Mouse (Mus musculus): ENCODE results near the gene Acer3. TPM values are rescaled to one million over a fixed set of nuclear protein-coding genes. Genes with fewer than 3 reads are reported as not detected.

Acer3 gene
- total and polyA plus RNA-seq, 3 experiments: 17.2 to 41.7 TPM; not detected in 1

- Histone ChIP-seq H3K4me3 (ENCODE audit: control insufficient read depth in 1 of 2, insufficient read depth in 1 of 2, low read depth in 2 of 2, low read length in 2 of 2) (no peak overlapping the region), H3K9ac (ENCODE audit: control insufficient read depth, low read depth, low read length, poor library complexity, severe bottlenecking) (no peak overlapping the region), H3K9me3 (replicated peaks; ENCODE audit: insufficient read depth, low read length) (no peaks in the 10 kb centered on the region), H3K4me1 (ENCODE audit: control insufficient read depth in 1 of 2, insufficient read depth in 2 of 2, low read length in 2 of 2) (peaks cover 4 to 9% of the 10 kb centered on the region in 2 experiments; a peak in 3 of 4 replicates), H3K79me2 (ENCODE audit: control insufficient read depth, insufficient read depth, low read length, poor library complexity) (no peaks in the 10 kb centered on the region), H3K36me3 (ENCODE audit: control insufficient read depth in 1 of 2, insufficient read depth in 2 of 2, low read length in 2 of 2) (no peaks in the 10 kb centered on the region), H3K27ac (ENCODE audit: control insufficient read depth, low read depth, low read length) (no peak overlapping the region), H3K27me3 (ENCODE audit: control insufficient read depth in 1 of 2, insufficient read depth in 2 of 2, low read length in 2 of 2) (no peaks in the 10 kb centered on the region)
- DNase-seq (ENCODE audit: low read depth, low spot score): no peak
- TF ChIP-seq ZC3H11A (IDR thresholded peaks at IDR 0.05; ENCODE audit: low read depth, low read length) (no peak), RAD21 (IDR thresholded peaks at IDR 0.05; ENCODE audit: low read depth, low read length) (peak; percentile 12), ZNF384 (IDR thresholded peaks at IDR 0.05; ENCODE audit: low read depth, low read length) (no peak), CTCF (IDR thresholded peaks at IDR 0.05 in 2 of 3, conservative IDR thresholded peaks at IDR 0.05 in 1 of 3; ENCODE audit: control insufficient read depth in 1 of 3, insufficient read depth in 1 of 3, low read depth in 2 of 3, low read length in 3 of 3, poor library complexity in 1 of 3, severe bottlenecking in 1 of 3) (peak in 1 of 3 experiments; percentile 22; a peak in 2 of 6 replicates)
These were observed 5.9 kb downstream of the Acer3 start for GRCm38 (mm10) chr7:98315087-98315486.

DNA sequence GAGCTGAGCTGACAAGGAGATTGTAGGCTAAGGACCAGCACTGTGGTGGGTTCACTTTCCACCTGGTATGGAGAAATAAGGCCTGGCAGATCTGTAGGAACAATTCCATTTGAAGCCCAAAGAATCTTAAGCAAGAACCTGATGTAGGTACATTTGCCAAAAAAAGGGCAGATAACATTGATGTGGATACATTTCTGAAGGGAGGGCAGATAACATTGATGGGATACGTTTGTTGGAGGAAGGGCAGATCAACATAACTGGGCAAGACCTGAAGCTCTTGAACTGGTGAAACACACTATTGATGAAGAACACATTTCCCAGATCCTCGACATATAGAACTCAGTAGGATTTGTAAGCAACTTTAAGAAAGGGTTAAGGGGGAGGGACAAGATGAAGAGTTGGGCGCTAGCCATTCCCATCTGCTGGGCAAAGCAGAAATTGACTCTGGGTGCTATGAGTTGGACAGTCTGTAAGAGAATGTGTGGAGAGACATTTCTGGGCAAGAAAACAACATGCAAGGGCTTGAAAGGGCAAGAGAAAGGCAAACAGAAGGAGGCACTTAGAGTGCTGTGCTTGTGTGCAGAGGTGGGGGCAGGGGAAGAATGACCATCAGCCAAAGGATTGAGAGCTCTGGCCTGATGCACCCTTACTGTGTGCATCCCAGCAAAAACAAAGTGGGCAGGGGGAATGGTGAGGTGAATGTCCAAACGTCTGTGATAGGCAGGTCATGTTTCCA lies 8.7 kb downstream of the Acer3 start:
- peaks cover 15% of the 10 kb centered on the region for H3K79me2 ChIP-seq (ENCODE audit: control insufficient read depth, insufficient read depth, low read length, poor library complexity)
- H3K9me3 ChIP-seq (replicated peaks; ENCODE audit: insufficient read depth, low read length): no peaks in the 10 kb centered on the region
- no peak overlapping the region for H3K4me3 ChIP-seq (ENCODE audit: control insufficient read depth in 1 of 2, insufficient read depth in 1 of 2, low read depth in 2 of 2, low read length in 2 of 2)
- H3K4me1 ChIP-seq (ENCODE audit: control insufficient read depth in 1 of 2, insufficient read depth in 2 of 2, low read length in 2 of 2): peaks cover 4 to 6% of the 10 kb centered on the region in 2 experiments; a peak in 3 of 4 replicates
- no peaks in the 10 kb centered on the region for H3K27me3 ChIP-seq (ENCODE audit: control insufficient read depth in 1 of 2, insufficient read depth in 2 of 2, low read length in 2 of 2)
- DNase-seq (ENCODE audit: low read depth, low spot score): no peak
- no peak overlapping the region for H3K9ac ChIP-seq (ENCODE audit: control insufficient read depth, low read depth, low read length, poor library complexity, severe bottlenecking)
- TF ChIP-seq CTCF (IDR thresholded peaks at IDR 0.05 in 2 of 3, conservative IDR thresholded peaks at IDR 0.05 in 1 of 3; ENCODE audit: control insufficient read depth in 1 of 3, insufficient read depth in 1 of 3, low read depth in 2 of 3, low read length in 3 of 3, poor library complexity in 1 of 3, severe bottlenecking in 1 of 3): no peak
- 0 out of 2 replicates have a peak, but pooled peaks have one; percentile 25 for TF ChIP-seq GATA1 (IDR thresholded peaks at IDR 0.05; ENCODE audit: low read depth, low read length)
- no peak for TF ChIP-seq NRF1 (IDR thresholded peaks at IDR 0.05; ENCODE audit: insufficient read depth, low read depth, low read length, poor library complexity, severe bottlenecking)
- no peak for TF ChIP-seq TCF12 (IDR thresholded peaks at IDR 0.05; ENCODE audit: low read depth, low read length)
- TF ChIP-seq ZNF384 (IDR thresholded peaks at IDR 0.05; ENCODE audit: low read depth, low read length): peak; percentile 93
- no peak for TF ChIP-seq E2F4 (IDR thresholded peaks at IDR 0.05; ENCODE audit: borderline replicate concordance, low read depth, low read length)
- no peak for TF ChIP-seq KAT2A (conservative IDR thresholded peaks at IDR 0.05; ENCODE audit: low read depth, low read length)
- TF ChIP-seq JUND (IDR thresholded peaks at IDR 0.05; ENCODE audit: low read depth, low read length): no peak
- H3K36me3 ChIP-seq (ENCODE audit: control insufficient read depth in 1 of 2, insufficient read depth in 2 of 2, low read length in 2 of 2): peaks cover 0 to 2% of the 10 kb centered on the region in 2 experiments; a peak in 1 of 4 replicates
- H3K27ac ChIP-seq (ENCODE audit: control insufficient read depth, low read depth, low read length): no peak overlapping the region

- Histone ChIP-seq H3K27me3 (ENCODE audit: control insufficient read depth in 1 of 2, insufficient read depth in 2 of 2, low read length in 2 of 2) (no peaks in the 10 kb centered on the region), H3K27ac (ENCODE audit: control insufficient read depth, low read depth, low read length) (no peak overlapping the region), H3K36me3 (ENCODE audit: control insufficient read depth in 1 of 2, insufficient read depth in 2 of 2, low read length in 2 of 2) (peaks cover 0 to 16% of the 10 kb centered on the region in 2 experiments; a peak in 2 of 4 replicates)
- no peak for TF ChIP-seq GATA1 (IDR thresholded peaks at IDR 0.05; ENCODE audit: low read depth, low read length)
- no peak for TF ChIP-seq ELF1 (IDR thresholded peaks at IDR 0.05; ENCODE audit: low read depth, low read length)
- TF ChIP-seq TCF12 (IDR thresholded peaks at IDR 0.05; ENCODE audit: low read depth, low read length): no peak
- TF ChIP-seq POLR2AphosphoS2 (IDR thresholded peaks at IDR 0.05; ENCODE audit: low read length): no peak
- TF ChIP-seq ZMIZ1 (IDR thresholded peaks at IDR 0.05; ENCODE audit: low read depth, low read length): no peak
- TF ChIP-seq MAFK (IDR thresholded peaks at IDR 0.05; ENCODE audit: borderline replicate concordance, low read depth, low read length): no peak
- no peak for TF ChIP-seq CTCF (IDR thresholded peaks at IDR 0.05 in 2 of 3, conservative IDR thresholded peaks at IDR 0.05 in 1 of 3; ENCODE audit: control insufficient read depth in 1 of 3, insufficient read depth in 1 of 3, low read depth in 2 of 3, low read length in 3 of 3, poor library complexity in 1 of 3, severe bottlenecking in 1 of 3)
- TF ChIP-seq ZC3H11A (IDR thresholded peaks at IDR 0.05; ENCODE audit: low read depth, low read length): no peak
- TF ChIP-seq MXI1 (IDR thresholded peaks at IDR 0.05; ENCODE audit: low read depth, low read length): no peak
- TF ChIP-seq CHD2 (IDR thresholded peaks at IDR 0.05; ENCODE audit: low read length): no peak
- TF ChIP-seq POLR2AphosphoS5 (IDR thresholded peaks at IDR 0.05; ENCODE audit: borderline replicate concordance, low read depth, low read length): no peak
- TF ChIP-seq RAD21 (IDR thresholded peaks at IDR 0.05; ENCODE audit: low read depth, low read length): no peak
- TF ChIP-seq CHD1 (IDR thresholded peaks at IDR 0.05; ENCODE audit: low read depth, low read length): no peak
- no peak for TF ChIP-seq TBP (IDR thresholded peaks at IDR 0.05; ENCODE audit: low read depth, low read length)
- TF ChIP-seq POLR2A (IDR thresholded peaks at IDR 0.05; ENCODE audit: control insufficient read depth in 1 of 2, insufficient read depth in 1 of 2, low read depth in 1 of 2, low read length in 2 of 2, poor library complexity in 1 of 2): no peak
- TF ChIP-seq ZNF384 (IDR thresholded peaks at IDR 0.05; ENCODE audit: low read depth, low read length): no peak
- no peak for TF ChIP-seq NRF1 (IDR thresholded peaks at IDR 0.05; ENCODE audit: insufficient read depth, low read depth, low read length, poor library complexity, severe bottlenecking)
- TF ChIP-seq HCFC1 (IDR thresholded peaks at IDR 0.05; ENCODE audit: low read depth, low read length): no peak
These were observed 10.7 kb downstream of the Acer3 start for GRCm38 (mm10) chr7:98310266-98310665.

More at GRCm38 (mm10) chr7:98310266-98310665, 10.7 kb downstream of the Acer3 start:
- DNase-seq (ENCODE audit: low read depth, low spot score): no peak
- no peak overlapping the region for H3K4me3 ChIP-seq (ENCODE audit: control insufficient read depth in 1 of 2, insufficient read depth in 1 of 2, low read depth in 2 of 2, low read length in 2 of 2)
- no peak overlapping the region for H3K9ac ChIP-seq (ENCODE audit: control insufficient read depth, low read depth, low read length, poor library complexity, severe bottlenecking)
- peaks cover 6 to 12% of the 10 kb centered on the region in 2 experiments; a peak in 3 of 4 replicates for H3K4me1 ChIP-seq (ENCODE audit: control insufficient read depth in 1 of 2, insufficient read depth in 2 of 2, low read length in 2 of 2)
- no peaks in the 10 kb centered on the region for H3K9me3 ChIP-seq (replicated peaks; ENCODE audit: insufficient read depth, low read length)
- peaks cover 23% of the 10 kb centered on the region for H3K79me2 ChIP-seq (ENCODE audit: control insufficient read depth, insufficient read depth, low read length, poor library complexity)

Measured in MEL (cell line).